Comparison of ENCODE assay signal across 13 mouse cellular contexts in the genomic region with DNA sequence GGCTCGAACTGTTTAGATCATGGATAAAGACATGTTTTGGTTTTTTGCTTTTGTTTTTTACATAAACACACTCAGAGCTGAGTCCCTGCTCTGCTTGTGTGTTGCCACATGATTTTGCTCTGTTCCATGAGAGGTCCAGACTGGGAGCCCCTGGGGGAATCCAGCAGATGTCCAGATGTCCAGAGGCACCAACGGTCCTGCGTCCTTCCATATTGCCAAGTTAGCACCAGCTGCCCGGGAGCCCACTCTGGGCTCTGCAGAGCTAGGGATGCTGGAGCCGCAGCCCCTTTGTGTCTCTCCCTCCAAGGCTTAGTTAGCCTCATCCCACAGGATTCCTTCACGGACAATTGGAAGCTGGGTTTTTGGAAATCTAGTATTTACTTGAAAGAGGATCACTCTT.
DNase-seq lines count a peak whose midpoint lies in the region; ATAC-seq lines count a peak whose summit lies in the region.
"Had no signal": no experiment of that assay in that cellular context is flagged by ENCODE, and none has a peak within 500 bp of the region (broad histone marks: within the 10 kb centered on the region; RNA-seq: fewer than 3 reads in every experiment).

No protein-coding gene starts in this region.

- no peak overlapping the region for H3K9ac ChIP-seq in kidney, embryonic 15.5 days
- H3K9ac ChIP-seq: limb, embryonic 13.5 days; lung, embryonic 14.5 days; midbrain, embryonic 12.5 days had no signal

- ATAC-seq in kidney, embryonic 15.5 days (replicated peaks; ENCODE audit: low FRiP score): no peak

- H3K27ac ChIP-seq in kidney, embryonic 15.5 days: peak overlapping the region; percentile 64; the same call in 1 of the 2 replicates
- peak overlapping the region; percentile 5; the same call in 1 of the 2 replicates for H3K27ac ChIP-seq in heart, embryonic 10.5 days
- H3K27ac ChIP-seq: limb, embryonic 13.5 days; midbrain, embryonic 12.5 days had no signal

- H3K4me1 ChIP-seq in kidney, embryonic 15.5 days: peaks cover 18% of the 10 kb centered on the region
- H3K4me1 ChIP-seq in heart, embryonic 10.5 days: peaks cover 9% of the 10 kb centered on the region; the same call in 1 of the 2 replicates

- H3K4me2 ChIP-seq in kidney, embryonic 15.5 days: no peak overlapping the region
- H3K4me2 ChIP-seq: limb, embryonic 13.5 days; lung, embryonic 14.5 days; midbrain, embryonic 12.5 days had no signal

- H3K36me3 ChIP-seq in kidney, embryonic 15.5 days: no peaks in the 10 kb centered on the region
- H3K36me3 ChIP-seq in heart, embryonic 10.5 days: no peaks in the 10 kb centered on the region
- H3K36me3 ChIP-seq: limb, embryonic 13.5 days; midbrain, embryonic 12.5 days had no signal

- WGBS in kidney, embryonic 15.5 days: 63% methylated on average over 6 of the region's 6 CpGs
- WGBS in heart, embryonic 10.5 days: 76% methylated on average over 6 of the region's 6 CpGs

- H3K9me3 ChIP-seq in kidney, embryonic 15.5 days (replicated peaks): no peaks in the 10 kb centered on the region
- no peaks in the 10 kb centered on the region for H3K9me3 ChIP-seq in heart, embryonic 10.5 days
- H3K9me3 ChIP-seq: limb, embryonic 13.5 days; midbrain, embryonic 12.5 days had no signal

- H3K27me3 ChIP-seq in kidney, embryonic 15.5 days: peaks cover 12% of the 10 kb centered on the region
- peaks cover 11% of the 10 kb centered on the region; the same call in 1 of the 2 replicates for H3K27me3 ChIP-seq in heart, embryonic 10.5 days (ENCODE audit: insufficient read depth, poor library complexity, severe bottlenecking)
- H3K27me3 ChIP-seq: CH12.LX had no signal

- DNase-seq in kidney, postnatal 36 days: no peak
- peak; percentile 11 for DNase-seq in lung, postnatal 10 days
- no peak for DNase-seq in lung, postnatal 14 days
- no peak for DNase-seq in heart, embryonic 10.5 days (ENCODE audit: low spot score)
- DNase-seq in thymus, postnatal 14 days: no peak
- no peak for DNase-seq in c-Kit-positive CD71-positive TER-119-positive erythroid progenitor cells, embryonic 14.5 days (ENCODE audit: low spot score)
- DNase-seq: cerebellum, adult 11-12 months had no signal

- no peak overlapping the region for H3K4me3 ChIP-seq in kidney, embryonic 15.5 days (replicated peaks)
- no peak overlapping the region for H3K4me3 ChIP-seq in heart, embryonic 10.5 days
- H3K4me3 ChIP-seq: limb, embryonic 13.5 days; midbrain, embryonic 12.5 days; myocyte had no signal
